Mouse (Mus musculus): ENCODE measurements at regions not wholly inside any gene's neighbourhood (a gene's known extent, or its start where the extent isn't known, plus 50 kb on each side); places are given as distances from the start of the nearest gene placed in this dataset.

DNA sequence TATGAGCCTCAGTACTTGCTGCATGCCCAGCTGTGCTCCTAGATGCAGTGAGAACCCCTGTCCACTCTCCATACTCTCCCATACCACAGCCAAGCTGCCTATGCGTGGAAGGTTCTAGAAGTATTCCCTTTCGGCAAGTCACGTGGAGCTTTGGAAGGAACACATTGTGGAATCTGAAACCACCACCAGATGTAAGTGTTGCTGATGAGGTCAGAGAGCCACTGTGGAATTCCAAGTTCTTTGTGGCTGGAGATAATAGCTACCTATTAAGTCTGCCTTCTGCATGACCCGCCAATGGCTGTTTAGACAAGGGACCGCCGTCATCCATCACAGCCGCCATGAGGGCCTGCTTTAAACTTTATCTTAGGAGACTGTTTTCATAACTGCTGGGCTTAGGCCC lies 84.7 kb upstream of the Errfi1 start:
- TF ChIP-seq CTCF (IDR thresholded peaks at IDR 0.05; ENCODE audit: borderline replicate concordance, insufficient read depth, low read depth, low read length), result no peak
- no peak for TF ChIP-seq POLR2A (IDR thresholded peaks at IDR 0.05; ENCODE audit: borderline replicate concordance, insufficient read depth, low read length)
